Mouse (Mus musculus): ENCODE measurements around the gene Mcub.

Gene Mcub

DNA sequence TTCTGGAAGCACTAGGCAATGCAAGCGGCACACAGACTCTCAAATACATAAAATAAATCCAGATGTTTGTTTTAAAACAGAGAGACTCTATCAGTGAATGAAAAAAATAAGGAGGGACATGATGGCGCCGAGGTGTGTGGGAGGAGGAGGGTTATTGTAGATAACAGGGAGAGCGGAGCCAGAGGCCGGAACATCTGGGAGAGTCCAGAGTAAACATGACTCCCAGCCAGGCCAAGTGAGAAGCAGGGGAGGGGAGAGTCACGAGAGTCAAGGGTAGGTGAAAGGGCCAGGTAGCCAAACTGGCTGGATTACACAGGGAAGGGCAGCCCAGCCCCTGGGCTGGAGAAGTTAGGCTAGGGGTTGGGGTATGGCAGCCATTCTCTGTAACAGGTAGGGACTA, 73.4 kb downstream of the Mcub start:
- DNase-seq (ENCODE audit: low spot score in 2 of 2), result no peak

- no peak for DNase-seq (ENCODE audit: low spot score in 2 of 2)
Observed at GRCm38 (mm10) chr3:129893143-129893542, 76.9 kb downstream of the Mcub start.

DNA sequence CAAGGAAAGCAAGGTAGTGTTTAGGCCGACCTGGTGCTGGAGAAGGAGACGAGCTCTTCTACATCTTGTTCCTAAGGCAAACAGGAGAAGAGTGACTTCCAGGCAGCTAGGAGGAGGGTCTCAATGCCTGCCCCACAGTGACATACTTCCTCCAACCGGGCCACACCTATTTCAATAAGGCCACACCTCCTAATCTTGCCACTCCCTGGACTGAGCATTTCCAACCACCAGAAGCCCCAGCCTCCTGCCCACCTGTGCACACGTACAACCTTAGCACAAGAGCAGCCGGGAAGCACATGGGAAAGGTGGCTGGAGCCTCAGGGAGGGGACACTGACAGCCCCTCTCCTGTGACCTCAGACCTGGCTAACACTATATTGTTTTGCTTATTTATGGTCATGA, 78.0 kb downstream of the Mcub start:
- no peak for DNase-seq (ENCODE audit: low spot score in 2 of 2)

- no peak for DNase-seq (ENCODE audit: low spot score in 2 of 2)
Observed at GRCm38 (mm10) chr3:129887779-129888517, 82.1 kb downstream of the Mcub start.

DNA sequence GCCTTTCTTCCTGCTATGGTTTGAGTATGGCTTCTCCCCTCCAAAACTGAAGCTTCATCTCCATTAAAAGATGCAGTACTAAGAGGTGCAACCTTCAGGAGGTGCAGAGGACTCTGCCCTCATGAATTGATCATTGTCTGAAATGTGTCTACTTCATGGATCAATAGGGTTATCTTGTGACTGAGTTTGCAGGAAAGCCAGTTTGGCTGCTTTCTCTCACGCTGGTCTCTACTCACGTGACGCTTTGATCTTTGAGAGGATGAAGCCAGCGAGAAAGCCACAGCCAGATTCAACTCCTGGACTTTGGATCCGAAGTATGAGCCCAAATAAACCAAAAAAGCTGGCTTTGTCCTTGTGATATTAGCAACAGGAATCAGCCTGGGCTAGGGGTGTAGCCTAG, 83.6 kb downstream of the Mcub start:
- no peak for DNase-seq (ENCODE audit: low spot score in 2 of 2)

DNA sequence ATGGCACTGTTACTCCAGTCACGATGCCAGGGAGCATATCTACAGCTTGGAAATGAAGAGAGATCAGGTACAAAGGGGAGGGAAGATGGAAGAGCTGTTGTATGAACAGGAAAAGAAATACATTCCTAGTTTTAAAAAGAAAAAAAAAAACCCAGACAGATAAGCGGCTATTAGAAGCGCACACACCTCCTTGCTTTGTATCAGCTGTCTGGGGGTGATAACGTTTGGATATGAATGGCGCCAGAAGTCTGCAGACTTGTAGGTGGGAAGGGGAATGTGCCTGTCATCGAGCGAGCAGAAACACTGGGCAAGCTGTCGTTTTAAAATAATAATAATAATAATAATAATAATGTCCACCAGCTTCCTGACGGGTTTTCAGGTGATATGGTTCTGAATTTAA, 84.4 kb downstream of the Mcub start:
- no peak for DNase-seq (ENCODE audit: low spot score in 2 of 2)

GRCm38 (mm10) chr3:129880925-129881593, 88.9 kb downstream of the Mcub start:
- DNase-seq (ENCODE audit: low spot score in 2 of 2), result no peak

DNA sequence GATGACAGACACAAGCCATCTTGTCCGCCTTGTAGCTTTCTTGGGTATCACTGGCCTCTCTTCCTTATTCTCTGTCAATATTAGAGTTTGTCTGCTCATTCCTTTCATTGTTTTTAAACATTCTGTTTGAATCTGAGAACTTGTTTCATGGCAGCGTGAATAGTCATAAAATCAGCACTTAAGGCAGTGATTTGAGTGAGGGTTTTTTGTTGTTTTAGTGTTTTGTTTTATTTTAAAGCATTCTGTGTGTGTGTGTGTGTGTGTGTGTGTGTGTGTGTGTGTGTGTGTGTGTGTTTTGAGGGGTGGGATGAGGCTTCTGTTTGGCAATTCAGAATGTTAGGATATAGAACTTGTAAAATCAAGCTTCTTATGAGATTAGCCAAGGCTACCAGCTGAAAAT, 90.1 kb downstream of the Mcub start:
- DNase-seq (ENCODE audit: low spot score in 2 of 2), result no peak

GRCm38 (mm10) chr3:129879131-129879757, 90.8 kb downstream of the Mcub start:
- no peak for DNase-seq (ENCODE audit: low spot score in 2 of 2)

GRCm38 (mm10) chr3:129878405-129879021, 91.5 kb downstream of the Mcub start, which contains the start of gene Pla2g12a:
TSS of gene Pla2g12a (plus strand) at chr3:129878606.
- DNase-seq (ENCODE audit: low spot score in 2 of 2), result peak; percentile 71 to 83

- DNase-seq (ENCODE audit: low spot score in 2 of 2), result no peak
Observed at GRCm38 (mm10) chr3:129877327-129877726, 92.7 kb downstream of the Mcub start.

All from spleen, postnatal 14 days (tissue).